Mouse (Mus musculus) gonadal fat pad, adult 2 months (tissue): ENCODE results near the gene Anks4b. TPM values are rescaled to one million over a fixed set of nuclear protein-coding genes. Genes with fewer than 3 reads are reported as not detected.

Experiments
- DNase-seq: peaks from one replicate; pipeline ENCODE4 v3.0.0-alpha.2; 2012; ENCODE audit warnings: low read depth
- polyA plus RNA-seq: library from polyadenylated mRNA; depleted of rRNA; stranded (reverse); fragments of >200 nt; gene quantifications from 2 replicates; pipeline ENCODE4 v1.2.3, GENCODE M21; 2012; rRNA removed

The Anks4b gene
- 0.50 and 0.89 TPM in 2 replicates for polyA plus RNA-seq

- no peak for DNase-seq
These were observed at the start of gene Anks4b for GRCm38 (mm10) chr7:120173603-120174244. Gene Anks4b (plus strand): TSS chr7:120173858.

GRCm38 (mm10) chr7:120124844-120125243 lies 48.8 kb upstream of the Anks4b start:
- DNase-seq = no peak

- DNase-seq = no peak
These were observed 46.5 kb upstream of the Anks4b start for GRCm38 (mm10) chr7:120126976-120127685.

GRCm38 (mm10) chr7:120127686-120128059 lies 46.0 kb upstream of the Anks4b start:
- no peak for DNase-seq

GRCm38 (mm10) chr7:120128951-120129350 lies 44.7 kb upstream of the Anks4b start:
- no peak for DNase-seq

GRCm38 (mm10) chr7:120142743-120143142 lies 30.9 kb upstream of the Anks4b start:
- no peak for DNase-seq

GRCm38 (mm10) chr7:120145191-120145590 lies 28.5 kb upstream of the Anks4b start, which contains the start of gene Zp2:
Gene Zp2 (minus strand): TSS chr7:120145291.
- DNase-seq = no peak

- DNase-seq = no peak
These were observed 23.4 kb upstream of the Anks4b start for GRCm38 (mm10) chr7:120150257-120150656.

- DNase-seq = no peak
These were observed 22.8 kb upstream of the Anks4b start for GRCm38 (mm10) chr7:120150898-120151297.

GRCm38 (mm10) chr7:120156841-120157409 lies 16.7 kb upstream of the Anks4b start:
- no peak for DNase-seq

GRCm38 (mm10) chr7:120157575-120158061 lies 16.0 kb upstream of the Anks4b start:
- DNase-seq = no peak

- no peak for DNase-seq
These were observed 15.5 kb upstream of the Anks4b start for GRCm38 (mm10) chr7:120158121-120158613.

- DNase-seq = no peak
These were observed 9.9 kb upstream of the Anks4b start for GRCm38 (mm10) chr7:120163581-120164251.

- DNase-seq = no peak
These were observed 1.4 kb upstream of the Anks4b start for GRCm38 (mm10) chr7:120172188-120172700.

- DNase-seq = no peak
These were observed 1.3 kb downstream of the Anks4b start for GRCm38 (mm10) chr7:120174723-120175504.

- DNase-seq = no peak
These were observed 4.0 kb downstream of the Anks4b start for GRCm38 (mm10) chr7:120177611-120178010.

- no peak for DNase-seq
These were observed 5.3 kb downstream of the Anks4b start for GRCm38 (mm10) chr7:120178935-120179334.

- DNase-seq = no peak
These were observed 6.9 kb downstream of the Anks4b start for GRCm38 (mm10) chr7:120180547-120180946.

GRCm38 (mm10) chr7:120181401-120182230 lies 8.0 kb downstream of the Anks4b start:
- DNase-seq = no peak

GRCm38 (mm10) chr7:120182891-120183290 lies 9.2 kb downstream of the Anks4b start:
- no peak for DNase-seq
